Mouse (Mus musculus): ENCODE measurements around the gene Retsat. TPM values are rescaled to one million over a fixed set of nuclear protein-coding genes. Genes with fewer than 3 reads are reported as not detected.
A peak's percentile ranks its signal among the peaks of the same experiment; 100 is the strongest.

Retsat gene
- total and polyA plus RNA-seq, 2 experiments from 2014 or later = 7.2 to 7.5 TPM

GRCm38 (mm10) chr6:72600216-72600615 lies 1.9 kb downstream of the Retsat start:
- no peak overlapping the region for H3K27ac ChIP-seq (ENCODE audit: low read depth, low read length)
- H3K9me3 ChIP-seq (ENCODE audit: low read length) = no peaks in the 10 kb centered on the region
- H3K9ac ChIP-seq = no peak overlapping the region
- H3K27me3 ChIP-seq (ENCODE audit: insufficient read depth, low read length) = no peaks in the 10 kb centered on the region
- no peaks in the 10 kb centered on the region for H3K36me3 ChIP-seq (ENCODE audit: insufficient read depth)
- no peak overlapping the region for H3K4me3 ChIP-seq (ENCODE audit: low read depth, low read length)
- ATAC-seq (no peak), DNase-seq (no peak)
- 75% methylated on average over 6 of the region's 6 CpGs for WGBS
- H3K4me2 ChIP-seq (ENCODE audit: low read depth) = no peak overlapping the region
- no peak for TF ChIP-seq CTCF (IDR thresholded peaks at IDR 0.05; ENCODE audit: low read depth)
- peaks cover 6% of the 10 kb centered on the region for H3K4me1 ChIP-seq (ENCODE audit: insufficient read depth)

- WGBS = 86% methylated on average over 12 of the region's 12 CpGs
- ATAC-seq (no peak), DNase-seq (no peak)
- Histone ChIP-seq H3K9me3 (ENCODE audit: low read length) (no peaks in the 10 kb centered on the region), H3K27me3 (ENCODE audit: insufficient read depth, low read length) (no peaks in the 10 kb centered on the region), H3K36me3 (ENCODE audit: insufficient read depth) (peaks cover 3% of the 10 kb centered on the region; the same call in 1 of the 2 replicates), H3K4me1 (ENCODE audit: insufficient read depth) (peaks cover 6% of the 10 kb centered on the region), H3K4me3 (ENCODE audit: low read depth, low read length) (no peak overlapping the region), H3K4me2 (ENCODE audit: low read depth) (no peak overlapping the region), H3K27ac (ENCODE audit: low read depth, low read length) (no peak overlapping the region), H3K9ac (no peak overlapping the region)
- TF ChIP-seq CTCF (IDR thresholded peaks at IDR 0.05; ENCODE audit: low read depth) = no peak
Observed at GRCm38 (mm10) chr6:72600771-72601170, 2.5 kb downstream of the Retsat start.

GRCm38 (mm10) chr6:72601732-72602131 lies 3.5 kb downstream of the Retsat start:
- Histone ChIP-seq H3K4me2 (ENCODE audit: low read depth) (no peak overlapping the region), H3K27me3 (ENCODE audit: insufficient read depth, low read length) (no peaks in the 10 kb centered on the region), H3K4me1 (ENCODE audit: insufficient read depth) (peaks cover 6% of the 10 kb centered on the region), H3K4me3 (ENCODE audit: low read depth, low read length) (no peak overlapping the region), H3K27ac (ENCODE audit: low read depth, low read length) (no peak overlapping the region), H3K36me3 (ENCODE audit: insufficient read depth) (peaks cover 13% of the 10 kb centered on the region), H3K9ac (no peak overlapping the region), H3K9me3 (ENCODE audit: low read length) (no peaks in the 10 kb centered on the region)
- peak; percentile 88 for TF ChIP-seq CTCF (IDR thresholded peaks at IDR 0.05; ENCODE audit: low read depth)
- DNase-seq = peak; percentile 75
- 0 out of 2 replicates have a peak, but pooled peaks have one; percentile 17 for ATAC-seq
- WGBS = 48% methylated on average over 1 of the region's 1 CpGs

GRCm38 (mm10) chr6:72604066-72604465 lies 5.8 kb downstream of the Retsat start:
- H3K4me2 ChIP-seq (ENCODE audit: low read depth) = no peak overlapping the region
- TF ChIP-seq CTCF (IDR thresholded peaks at IDR 0.05; ENCODE audit: low read depth) = no peak
- H3K36me3 ChIP-seq (ENCODE audit: insufficient read depth) = peaks cover 28% of the 10 kb centered on the region
- no peaks in the 10 kb centered on the region for H3K27me3 ChIP-seq (ENCODE audit: insufficient read depth, low read length)
- no peaks in the 10 kb centered on the region for H3K9me3 ChIP-seq (ENCODE audit: low read length)
- DNase-seq (no peak), ATAC-seq (no peak)
- no peak overlapping the region for H3K4me3 ChIP-seq (ENCODE audit: low read depth, low read length)
- H3K9ac ChIP-seq = no peak overlapping the region
- no peak overlapping the region for H3K27ac ChIP-seq (ENCODE audit: low read depth, low read length)
- 89% methylated on average over 2 of the region's 2 CpGs for WGBS
- no peaks in the 10 kb centered on the region for H3K4me1 ChIP-seq (ENCODE audit: insufficient read depth)

- WGBS = 83% methylated on average over 4 of the region's 4 CpGs
- no peak overlapping the region for H3K4me3 ChIP-seq (ENCODE audit: low read depth, low read length)
Observed at GRCm38 (mm10) chr6:72607060-72607459, 8.8 kb downstream of the Retsat start.

GRCm38 (mm10) chr6:72607676-72608075 lies 9.4 kb downstream of the Retsat start:
- Histone ChIP-seq H3K27ac (ENCODE audit: low read depth, low read length) (no peak overlapping the region), H3K36me3 (ENCODE audit: insufficient read depth) (peaks cover 54% of the 10 kb centered on the region), H3K9me3 (ENCODE audit: low read length) (no peaks in the 10 kb centered on the region), H3K4me1 (ENCODE audit: insufficient read depth) (no peaks in the 10 kb centered on the region), H3K4me3 (ENCODE audit: low read depth, low read length) (no peak overlapping the region), H3K4me2 (ENCODE audit: low read depth) (no peak overlapping the region), H3K9ac (no peak overlapping the region), H3K27me3 (ENCODE audit: insufficient read depth, low read length) (no peaks in the 10 kb centered on the region)
- 87% methylated on average over 5 of the region's 5 CpGs for whole genome bisulfite sequencing
- no peak for DNase-seq
- TF ChIP-seq CTCF (IDR thresholded peaks at IDR 0.05; ENCODE audit: low read depth) = no peak
- ATAC-seq = no peak

More at GRCm38 (mm10) chr6:72607060-72607459, 8.8 kb downstream of the Retsat start:
- no peak for TF ChIP-seq CTCF (IDR thresholded peaks at IDR 0.05; ENCODE audit: low read depth)
- H3K9me3 ChIP-seq (ENCODE audit: low read length) = no peaks in the 10 kb centered on the region
- H3K27ac ChIP-seq (ENCODE audit: low read depth, low read length) = no peak overlapping the region
- H3K36me3 ChIP-seq (ENCODE audit: insufficient read depth) = peaks cover 54% of the 10 kb centered on the region
- no peaks in the 10 kb centered on the region for H3K27me3 ChIP-seq (ENCODE audit: insufficient read depth, low read length)
- no peak for ATAC-seq
- no peaks in the 10 kb centered on the region for H3K4me1 ChIP-seq (ENCODE audit: insufficient read depth)
- H3K9ac ChIP-seq = no peak overlapping the region
- DNase-seq = no peak
- H3K4me2 ChIP-seq (ENCODE audit: low read depth) = no peak overlapping the region

- Histone ChIP-seq H3K27me3 (ENCODE audit: insufficient read depth, low read length) (no peaks in the 10 kb centered on the region), H3K9me3 (ENCODE audit: low read length) (no peaks in the 10 kb centered on the region), H3K4me3 (ENCODE audit: low read depth, low read length) (no peak overlapping the region), H3K4me1 (ENCODE audit: insufficient read depth) (no peaks in the 10 kb centered on the region), H3K4me2 (ENCODE audit: low read depth) (no peak overlapping the region), H3K9ac (no peak overlapping the region), H3K36me3 (ENCODE audit: insufficient read depth) (peaks cover 54% of the 10 kb centered on the region), H3K27ac (ENCODE audit: low read depth, low read length) (no peak overlapping the region)
- ATAC-seq (no peak), DNase-seq (no peak)
- no peak for TF ChIP-seq CTCF (IDR thresholded peaks at IDR 0.05; ENCODE audit: low read depth)
- 91% methylated on average over 4 of the region's 4 CpGs for WGBS
Observed at GRCm38 (mm10) chr6:72608662-72609184, 10.4 kb downstream of the Retsat start.

All from forebrain, postnatal 0 days (tissue).